Comparison of ENCODE assay signal across 8 mouse cellular contexts in genomic region chr14:61689776-61690175, GRCm38 (mm10).
DNase-seq lines count a peak whose midpoint lies in the region; ATAC-seq lines count a peak whose summit lies in the region.

No protein-coding gene starts in this region.

- WGBS in heart, embryonic 16.5 days: 35% methylated on average over 24 of the region's 24 CpGs
- 4% methylated on average over 24 of the region's 24 CpGs for WGBS in embryonic facial prominence, embryonic 10.5 days
- WGBS in hindbrain, embryonic 13.5 days: 8% methylated on average over 24 of the region's 24 CpGs
- 6% methylated on average over 24 of the region's 24 CpGs for WGBS in midbrain, embryonic 11.5 days

- no peak for DNase-seq in heart, postnatal 36 days
- DNase-seq in embryonic facial prominence, embryonic 10.5 days (ENCODE audit: low spot score): peak; percentile 32
- peak; percentile 94 for DNase-seq in midbrain, embryonic 11.5 days (ENCODE audit: low spot score, missing footprints)
- DNase-seq in cerebellum, adult 8-10 months: no peak
- DNase-seq in spleen, postnatal 10 days (ENCODE audit: low spot score in 2 of 2): no peak
- DNase-seq in ovary, postnatal 14 days (ENCODE audit: low spot score): no peak

- peaks cover 28% of the 10 kb centered on the region for H3K27me3 ChIP-seq in heart, embryonic 16.5 days (ENCODE audit: control insufficient read depth, insufficient read depth, low read length)
- H3K27me3 ChIP-seq in embryonic facial prominence, embryonic 10.5 days (replicated peaks; ENCODE audit: low read depth, poor library complexity, severe bottlenecking): peaks cover 85% of the 10 kb centered on the region
- H3K27me3 ChIP-seq in hindbrain, embryonic 13.5 days: peaks cover 75% of the 10 kb centered on the region
- peaks cover 54% of the 10 kb centered on the region for H3K27me3 ChIP-seq in midbrain, embryonic 11.5 days (ENCODE audit: control insufficient read depth, insufficient read depth, low read length)

- H3K36me3 ChIP-seq in heart, embryonic 16.5 days (ENCODE audit: control insufficient read depth, insufficient read depth): no peaks in the 10 kb centered on the region
- no peaks in the 10 kb centered on the region for H3K36me3 ChIP-seq in embryonic facial prominence, embryonic 10.5 days (replicated peaks)
- H3K36me3 ChIP-seq in hindbrain, embryonic 13.5 days: no peaks in the 10 kb centered on the region
- H3K36me3 ChIP-seq in midbrain, embryonic 11.5 days (ENCODE audit: control insufficient read depth, insufficient read depth, low read length): no peaks in the 10 kb centered on the region

- no peak overlapping the region for H3K9ac ChIP-seq in heart, embryonic 16.5 days (ENCODE audit: low read length)
- H3K9ac ChIP-seq in hindbrain, embryonic 13.5 days: no peak overlapping the region
- no peak overlapping the region for H3K9ac ChIP-seq in midbrain, embryonic 11.5 days (ENCODE audit: low read length)

- H3K4me1 ChIP-seq in heart, embryonic 16.5 days (ENCODE audit: control insufficient read depth, insufficient read depth, low read length): peaks cover 23% of the 10 kb centered on the region
- H3K4me1 ChIP-seq in embryonic facial prominence, embryonic 10.5 days: peaks cover 40% of the 10 kb centered on the region
- peaks cover 24% of the 10 kb centered on the region for H3K4me1 ChIP-seq in hindbrain, embryonic 13.5 days (replicated peaks)
- peaks cover 15% of the 10 kb centered on the region for H3K4me1 ChIP-seq in midbrain, embryonic 11.5 days (ENCODE audit: control insufficient read depth, insufficient read depth, low read length)

- intact Hi-C loops in heart, postnatal 36 days (cut with DNase I): loop anchor here (5.0 to 10.0 kb wide), 4 partner anchors 48 to 355 kb away; partner anchors contain the start of gene Trim13

- peak overlapping the region; percentile 45 for H3K4me2 ChIP-seq in heart, embryonic 16.5 days (ENCODE audit: low read depth, low read length)
- H3K4me2 ChIP-seq in hindbrain, embryonic 13.5 days: peak overlapping the region; percentile 42
- peak overlapping the region; percentile 42 for H3K4me2 ChIP-seq in midbrain, embryonic 11.5 days

- H3K27ac ChIP-seq in heart, embryonic 16.5 days (ENCODE audit: low read length): no peak overlapping the region
- H3K27ac ChIP-seq in embryonic facial prominence, embryonic 10.5 days (replicated peaks): no peak overlapping the region
- no peak overlapping the region for H3K27ac ChIP-seq in hindbrain, embryonic 13.5 days
- no peak overlapping the region for H3K27ac ChIP-seq in midbrain, embryonic 11.5 days (ENCODE audit: low read depth, low read length)

- H3K9me3 ChIP-seq in heart, embryonic 16.5 days (replicated peaks; ENCODE audit: control insufficient read depth, low read length): no peaks in the 10 kb centered on the region
- no peaks in the 10 kb centered on the region for H3K9me3 ChIP-seq in embryonic facial prominence, embryonic 10.5 days
- H3K9me3 ChIP-seq in hindbrain, embryonic 13.5 days: no peaks in the 10 kb centered on the region
- H3K9me3 ChIP-seq in midbrain, embryonic 11.5 days (ENCODE audit: control insufficient read depth, low read length): no peaks in the 10 kb centered on the region

- peak overlapping the region; percentile 43 for H3K4me3 ChIP-seq in heart, embryonic 16.5 days (ENCODE audit: low read length)
- peak overlapping the region; percentile 46 for H3K4me3 ChIP-seq in embryonic facial prominence, embryonic 10.5 days
- peak overlapping the region; percentile 22 for H3K4me3 ChIP-seq in hindbrain, embryonic 13.5 days
- no peak overlapping the region; the same call in 1 of the 2 replicates for H3K4me3 ChIP-seq in midbrain, embryonic 11.5 days (ENCODE audit: low read depth, low read length)

- no peak for ATAC-seq in heart, embryonic 16.5 days (replicated peaks; ENCODE audit: extremely low read depth, insufficient read depth, low FRiP score)
- no peak for ATAC-seq in hindbrain, embryonic 13.5 days (ENCODE audit: low FRiP score)
- ATAC-seq in midbrain, embryonic 11.5 days (ENCODE audit: low FRiP score): no peak

Comparison
In these comparisons a context has a peak if more than half of its experiments do, and no peak if none do; other contexts are left out.
1. DNase-seq: peak in embryonic facial prominence, embryonic 10.5 days (single experiment) and midbrain, embryonic 11.5 days (single experiment); none in heart, postnatal 36 days (0 of 2), cerebellum, adult 8-10 months (single experiment), spleen, postnatal 10 days (0 of 2) and ovary, postnatal 14 days (single experiment).
2. Peak in every context shown above with its lines, with median percentiles within 50 percentile points of each other: H3K4me2 ChIP-seq.